12 mouse cellular contexts compared by ENCODE assay signal in genomic region chr1:59534976-59535810, GRCm38 (mm10). TPM values are rescaled to one million over a fixed set of nuclear protein-coding genes. Genes with fewer than 3 reads are reported as not detected.
DNase-seq lines count a peak whose midpoint lies in the region; ATAC-seq and TF ChIP-seq lines count a peak whose summit lies in the region.
"Had no signal": no experiment of that assay in that cellular context is flagged by ENCODE, and none has a peak within 500 bp of the region (broad histone marks: within the 10 kb centered on the region; RNA-seq: fewer than 3 reads in every experiment).

No protein-coding gene starts in this region.

- H3K9me3 ChIP-seq in kidney, embryonic 15.5 days (replicated peaks) = no peaks in the 10 kb centered on the region
- no peaks in the 10 kb centered on the region for H3K9me3 ChIP-seq in heart, embryonic 11.5 days (replicated peaks; ENCODE audit: control insufficient read depth, low read length)
- H3K9me3 ChIP-seq in lung, postnatal 0 days (ENCODE audit: low read length) = no peaks in the 10 kb centered on the region
- no peaks in the 10 kb centered on the region for H3K9me3 ChIP-seq in liver, embryonic 12.5 days (replicated peaks)
- H3K9me3 ChIP-seq: stomach, embryonic 15.5 days had no signal

- peak; percentile 46; the same call in 1 of the 2 replicates for ATAC-seq in kidney, embryonic 15.5 days (replicated peaks; ENCODE audit: low FRiP score)
- ATAC-seq in heart, embryonic 11.5 days (replicated peaks; ENCODE audit: insufficient number of reproducible peaks, low FRiP score, low TSS enrichment) = no peak
- no peak for ATAC-seq in lung, postnatal 0 days
- no peak for ATAC-seq in liver, embryonic 12.5 days

- intact Hi-C loops in left cerebral cortex, postnatal 14 days (cut with DNase I) = no loop called here

- no peaks in the 10 kb centered on the region for H3K36me3 ChIP-seq in kidney, embryonic 15.5 days
- H3K36me3 ChIP-seq in heart, embryonic 11.5 days (ENCODE audit: control insufficient read depth, insufficient read depth, low read length) = no peaks in the 10 kb centered on the region
- no peaks in the 10 kb centered on the region for H3K36me3 ChIP-seq in lung, postnatal 0 days (ENCODE audit: insufficient read depth, low read length)
- H3K36me3 ChIP-seq in liver, embryonic 12.5 days = no peaks in the 10 kb centered on the region
- H3K36me3 ChIP-seq: stomach, embryonic 15.5 days had no signal

- WGBS in kidney, embryonic 15.5 days = 20% methylated on average over 5 of the region's 5 CpGs
- 33% methylated on average over 5 of the region's 5 CpGs for WGBS in heart, embryonic 11.5 days (ENCODE audit: insufficient replicate concordance)
- 30% methylated on average over 5 of the region's 5 CpGs for WGBS in lung, postnatal 0 days
- WGBS in liver, embryonic 12.5 days (ENCODE audit: insufficient replicate concordance) = 35% methylated on average over 5 of the region's 5 CpGs

- peaks cover 10% of the 10 kb centered on the region for H3K4me1 ChIP-seq in kidney, embryonic 15.5 days
- H3K4me1 ChIP-seq in heart, embryonic 11.5 days (ENCODE audit: control insufficient read depth, insufficient read depth, low read length) = no peaks in the 10 kb centered on the region
- H3K4me1 ChIP-seq in lung, postnatal 0 days (ENCODE audit: insufficient read depth, low read depth, low read length) = no peaks in the 10 kb centered on the region
- H3K4me1 ChIP-seq in liver, embryonic 12.5 days = no peaks in the 10 kb centered on the region
- H3K4me1 ChIP-seq: stomach, embryonic 15.5 days had no signal

- H3K27me3 ChIP-seq in kidney, embryonic 15.5 days = no peaks in the 10 kb centered on the region
- no peaks in the 10 kb centered on the region for H3K27me3 ChIP-seq in heart, embryonic 11.5 days (ENCODE audit: control insufficient read depth, insufficient read depth, low read length)
- no peaks in the 10 kb centered on the region for H3K27me3 ChIP-seq in lung, postnatal 0 days (replicated peaks; ENCODE audit: insufficient read depth, low read length)
- H3K27me3 ChIP-seq in liver, embryonic 12.5 days (replicated peaks) = peaks cover 15% of the 10 kb centered on the region; the same call in 1 of the 2 replicates
- H3K27me3 ChIP-seq: stomach, embryonic 15.5 days had no signal

- peak overlapping the region; percentile 15; the same call in 1 of the 2 replicates for H3K27ac ChIP-seq in kidney, embryonic 15.5 days
- no peak overlapping the region for H3K27ac ChIP-seq in heart, embryonic 11.5 days (ENCODE audit: low read depth, low read length)
- no peak overlapping the region for H3K27ac ChIP-seq in lung, postnatal 0 days (ENCODE audit: low read length)
- H3K27ac ChIP-seq in liver, embryonic 12.5 days = no peak overlapping the region
- H3K27ac ChIP-seq: stomach, embryonic 15.5 days had no signal

- no peak overlapping the region for H3K9ac ChIP-seq in kidney, embryonic 15.5 days
- no peak overlapping the region for H3K9ac ChIP-seq in heart, embryonic 11.5 days (ENCODE audit: low read depth, low read length)
- H3K9ac ChIP-seq in lung, postnatal 0 days (replicated peaks; ENCODE audit: low read depth) = no peak overlapping the region
- no peak overlapping the region for H3K9ac ChIP-seq in liver, embryonic 12.5 days
- H3K9ac ChIP-seq: stomach, embryonic 15.5 days had no signal

- TF ChIP-seq CTCF in lung, postnatal 0 days (IDR thresholded peaks at IDR 0.05) = no peak

- no peak overlapping the region for H3K4me2 ChIP-seq in kidney, embryonic 15.5 days
- H3K4me2 ChIP-seq in heart, embryonic 11.5 days = no peak overlapping the region
- H3K4me2 ChIP-seq in lung, postnatal 0 days (replicated peaks; ENCODE audit: low read depth, low read length) = no peak overlapping the region
- H3K4me2 ChIP-seq in liver, embryonic 12.5 days = no peak overlapping the region
- H3K4me2 ChIP-seq: stomach, embryonic 15.5 days had no signal

- no peak overlapping the region for H3K4me3 ChIP-seq in kidney, embryonic 15.5 days (replicated peaks)
- no peak overlapping the region for H3K4me3 ChIP-seq in heart, embryonic 11.5 days (ENCODE audit: low read depth, low read length)
- no peak overlapping the region for H3K4me3 ChIP-seq in lung, postnatal 0 days (ENCODE audit: low read depth, low read length)
- no peak overlapping the region for H3K4me3 ChIP-seq in liver, embryonic 12.5 days
- H3K4me3 ChIP-seq: stomach, embryonic 15.5 days had no signal

- DNase-seq in kidney, postnatal 36 days = no peak
- peak; percentile 6 to 19 for DNase-seq in frontal cortex, postnatal 25 days (ENCODE audit: low spot score in 2 of 2)
- DNase-seq in left cerebral cortex, postnatal 14 days (ENCODE audit: low spot score in 2 of 2) = peak; percentile 64 to 74
- peak; percentile 28 to 55 for DNase-seq in right cerebral cortex, adult 2 months (ENCODE audit: low spot score in 2 of 2)
- DNase-seq in lung, postnatal 0 days (ENCODE audit: low spot score) = no peak
- DNase-seq: lung, postnatal 4 days had no signal

- TF ChIP-seq EP300 in lung, postnatal 0 days (IDR thresholded peaks at IDR 0.05) = no peak

RNA-seq across cellular contexts. Expression of gene Gm973, which starts 19.1 kb away (rescaled TPM):
- polyA plus RNA-seq in kidney, embryonic 15.5 days (2015; fragmentation: Nextera tagmentation; extraction: Ambion mirVana) = 0.73 and 0.85 TPM in 2 replicates
- total RNA-seq in left cerebral cortex, postnatal 14 days (2021) = 1 to 10 TPM; 5.8 to 9.0 TPM
- polyA plus RNA-seq in heart, embryonic 11.5 days (2014; fragmentation: Nextera tagmentation; extraction: Ambion mirVana) = 0.17 TPM in 1 of 2 replicates, not detected in the other
- 5.5 and 8.1 TPM in 2 replicates for polyA plus RNA-seq in lung, postnatal 0 days (2015; fragmentation: Nextera tagmentation; extraction: Ambion mirVana)
- not detected in 2 replicates for polyA plus RNA-seq in liver, embryonic 12.5 days (2016; fragmentation: Nextera tagmentation; extraction: Ambion mirVana)
- polyA plus RNA-seq: C2C12; heart, embryonic 14.5 days had no signal

RNA-seq across cellular contexts. Expression of gene Fzd7, which starts 53.0 kb away (rescaled TPM):
- polyA plus RNA-seq in kidney, embryonic 15.5 days (2015; fragmentation: Nextera tagmentation; extraction: Ambion mirVana) = 19.1 and 19.5 TPM in 2 replicates
- 1 to 10 TPM; 5.6 to 6.0 TPM for total RNA-seq in left cerebral cortex, postnatal 14 days (2021)
- 4.5 and 6.0 TPM in 2 replicates for polyA plus RNA-seq in heart, embryonic 11.5 days (2014; fragmentation: Nextera tagmentation; extraction: Ambion mirVana)
- 7.1 and 9.6 TPM in 2 replicates for polyA plus RNA-seq in lung, postnatal 0 days (2015; fragmentation: Nextera tagmentation; extraction: Ambion mirVana)
- polyA plus RNA-seq in liver, embryonic 12.5 days (2016; fragmentation: Nextera tagmentation; extraction: Ambion mirVana) = 5.3 and 5.4 TPM in 2 replicates

Comparison
In these comparisons a context has a peak if more than half of its experiments do, and no peak if none do; other contexts are left out.
1. DNase-seq: peak in frontal cortex, postnatal 25 days (2 of 2), left cerebral cortex, postnatal 14 days (2 of 2) and right cerebral cortex, adult 2 months (2 of 2); none in kidney, postnatal 36 days (0 of 2) and lung, postnatal 0 days (single experiment).